Mouse (Mus musculus): Measurements from ENCODE around the gene Adamts14. TPM values are rescaled to one million over a fixed set of nuclear protein-coding genes. Genes with fewer than 3 reads are reported as not detected.
A peak's percentile ranks its signal among the peaks of the same experiment; 100 is the strongest.

Gene Adamts14
- total and polyA plus RNA-seq, 3 experiments: 0.91 to 1.6 (median 1.3) TPM

- intact Hi-C loops (cut with DNase I): loop anchor here (1.0 to 10.0 kb wide), 4 partner anchors 137 to 458 kb away; no protein-coding TSS in a partner anchor
- Histone ChIP-seq H3K4me3 (no peak overlapping the region), H3K9ac (ENCODE audit: low read depth, low read length) (no peak overlapping the region), H3K27me3 (ENCODE audit: control insufficient read depth, insufficient read depth, low read length) (no peaks in the 10 kb centered on the region), H3K4me1 (ENCODE audit: control insufficient read depth, insufficient read depth, low read length) (no peaks in the 10 kb centered on the region; the same call in 1 of the 2 replicates), H3K79me2 (replicated peaks; ENCODE audit: control insufficient read depth, insufficient read depth, low read length) (no peaks in the 10 kb centered on the region), H3K36me3 (ENCODE audit: control insufficient read depth, insufficient read depth, low read length) (no peaks in the 10 kb centered on the region), H3K27ac (no peak overlapping the region)
- TF ChIP-seq EP300 (IDR thresholded peaks at IDR 0.05; ENCODE audit: insufficient read depth, low read depth, low read length): peak; percentile 80
- peak; percentile 99 for TF ChIP-seq CTCF (IDR thresholded peaks at IDR 0.05)
- TF ChIP-seq POLR2A (IDR thresholded peaks at IDR 0.05; ENCODE audit: insufficient read depth, low read depth, low read length): no peak
- WGBS: 29% methylated on average over 11 of the region's 11 CpGs
- peak; percentile 73 to 78 for DNase-seq
Observed at GRCm38 (mm10) chr10:61199566-61200213, 73.5 kb downstream of the Adamts14 start.

- intact Hi-C loops (cut with DNase I): loop anchor here (5.0 to 10.0 kb wide), 2 partner anchors 409 to 461 kb away; no protein-coding TSS in a partner anchor
- no peaks in the 10 kb centered on the region for H3K27me3 ChIP-seq (ENCODE audit: control insufficient read depth, insufficient read depth, low read length)
- no peak overlapping the region for H3K27ac ChIP-seq
- 70% methylated on average over 5 of the region's 5 CpGs for WGBS
- no peak overlapping the region for H3K9ac ChIP-seq (ENCODE audit: low read depth, low read length)
- no peaks in the 10 kb centered on the region for H3K36me3 ChIP-seq (ENCODE audit: control insufficient read depth, insufficient read depth, low read length)
- no peak for DNase-seq
- TF ChIP-seq EP300 (IDR thresholded peaks at IDR 0.05; ENCODE audit: insufficient read depth, low read depth, low read length) (no peak), POLR2A (IDR thresholded peaks at IDR 0.05; ENCODE audit: insufficient read depth, low read depth, low read length) (no peak)
- peaks cover 1% of the 10 kb centered on the region; the same call in 1 of the 2 replicates for H3K4me1 ChIP-seq (ENCODE audit: control insufficient read depth, insufficient read depth, low read length)
- no peaks in the 10 kb centered on the region for H3K79me2 ChIP-seq (replicated peaks; ENCODE audit: control insufficient read depth, insufficient read depth, low read length)
- H3K4me3 ChIP-seq: no peak overlapping the region
Observed at GRCm38 (mm10) chr10:61195718-61196291, 77.4 kb downstream of the Adamts14 start.

GRCm38 (mm10) chr10:61195216-61195615 is 78.0 kb downstream of the Adamts14 start:
- no peak for DNase-seq
- Histone ChIP-seq H3K27me3 (ENCODE audit: control insufficient read depth, insufficient read depth, low read length) (no peaks in the 10 kb centered on the region), H3K79me2 (replicated peaks; ENCODE audit: control insufficient read depth, insufficient read depth, low read length) (no peaks in the 10 kb centered on the region), H3K36me3 (ENCODE audit: control insufficient read depth, insufficient read depth, low read length) (no peaks in the 10 kb centered on the region), H3K9ac (ENCODE audit: low read depth, low read length) (no peak overlapping the region), H3K4me1 (ENCODE audit: control insufficient read depth, insufficient read depth, low read length) (peaks cover 1% of the 10 kb centered on the region; the same call in 1 of the 2 replicates), H3K4me3 (no peak overlapping the region), H3K27ac (no peak overlapping the region)
- 47% methylated on average over 8 of the region's 8 CpGs for WGBS
- TF ChIP-seq CTCF (IDR thresholded peaks at IDR 0.05): no peak
- TF ChIP-seq POLR2A (IDR thresholded peaks at IDR 0.05; ENCODE audit: insufficient read depth, low read depth, low read length): no peak
- TF ChIP-seq EP300 (IDR thresholded peaks at IDR 0.05; ENCODE audit: insufficient read depth, low read depth, low read length): no peak
- intact Hi-C loops (cut with DNase I): loop anchor here (5.0 to 10.0 kb wide), 2 partner anchors 410 to 462 kb away; no protein-coding TSS in a partner anchor

- Histone ChIP-seq H3K27ac (no peak overlapping the region), H3K27me3 (ENCODE audit: control insufficient read depth, insufficient read depth, low read length) (no peaks in the 10 kb centered on the region), H3K36me3 (ENCODE audit: control insufficient read depth, insufficient read depth, low read length) (no peaks in the 10 kb centered on the region), H3K4me3 (no peak overlapping the region), H3K79me2 (replicated peaks; ENCODE audit: control insufficient read depth, insufficient read depth, low read length) (no peaks in the 10 kb centered on the region), H3K4me1 (ENCODE audit: control insufficient read depth, insufficient read depth, low read length) (peaks cover 1% of the 10 kb centered on the region; the same call in 1 of the 2 replicates), H3K9ac (ENCODE audit: low read depth, low read length) (no peak overlapping the region)
- TF ChIP-seq CTCF (IDR thresholded peaks at IDR 0.05) (no peak), POLR2A (IDR thresholded peaks at IDR 0.05; ENCODE audit: insufficient read depth, low read depth, low read length) (no peak), EP300 (IDR thresholded peaks at IDR 0.05; ENCODE audit: insufficient read depth, low read depth, low read length) (no peak)
- intact Hi-C loops (cut with DNase I): loop anchor here (5.0 to 10.0 kb wide), 2 partner anchors 410 to 463 kb away; no protein-coding TSS in a partner anchor
- DNase-seq: peak in 1 of 2 experiments; percentile 24
- WGBS: 70% methylated on average over 9 of the region's 9 CpGs
Observed at GRCm38 (mm10) chr10:61194611-61195010, 78.6 kb downstream of the Adamts14 start.

- WGBS: 60% methylated on average over 3 of the region's 3 CpGs
- Histone ChIP-seq H3K27me3 (ENCODE audit: control insufficient read depth, insufficient read depth, low read length) (no peaks in the 10 kb centered on the region), H3K36me3 (ENCODE audit: control insufficient read depth, insufficient read depth, low read length) (no peaks in the 10 kb centered on the region), H3K9ac (ENCODE audit: low read depth, low read length) (no peak overlapping the region), H3K4me1 (ENCODE audit: control insufficient read depth, insufficient read depth, low read length) (no peaks in the 10 kb centered on the region), H3K4me3 (no peak overlapping the region), H3K79me2 (replicated peaks; ENCODE audit: control insufficient read depth, insufficient read depth, low read length) (no peaks in the 10 kb centered on the region), H3K27ac (no peak overlapping the region)
- TF ChIP-seq CTCF (IDR thresholded peaks at IDR 0.05) (no peak), EP300 (IDR thresholded peaks at IDR 0.05; ENCODE audit: insufficient read depth, low read depth, low read length) (no peak), POLR2A (IDR thresholded peaks at IDR 0.05; ENCODE audit: insufficient read depth, low read depth, low read length) (no peak)
- intact Hi-C loops (cut with DNase I): no loop called here
- DNase-seq: no peak
Observed at GRCm38 (mm10) chr10:61188010-61188409, 85.2 kb downstream of the Adamts14 start.

GRCm38 (mm10) chr10:61187001-61187400 is 86.2 kb downstream of the Adamts14 start:
- H3K79me2 ChIP-seq (replicated peaks; ENCODE audit: control insufficient read depth, insufficient read depth, low read length): no peaks in the 10 kb centered on the region
- no peak overlapping the region for H3K27ac ChIP-seq
- H3K4me3 ChIP-seq: no peak overlapping the region
- H3K27me3 ChIP-seq (ENCODE audit: control insufficient read depth, insufficient read depth, low read length): no peaks in the 10 kb centered on the region
- no peaks in the 10 kb centered on the region for H3K36me3 ChIP-seq (ENCODE audit: control insufficient read depth, insufficient read depth, low read length)
- TF ChIP-seq POLR2A (IDR thresholded peaks at IDR 0.05; ENCODE audit: insufficient read depth, low read depth, low read length): no peak
- TF ChIP-seq CTCF (IDR thresholded peaks at IDR 0.05): no peak
- no peak for TF ChIP-seq EP300 (IDR thresholded peaks at IDR 0.05; ENCODE audit: insufficient read depth, low read depth, low read length)
- H3K9ac ChIP-seq (ENCODE audit: low read depth, low read length): no peak overlapping the region
- no peak for DNase-seq
- H3K4me1 ChIP-seq (ENCODE audit: control insufficient read depth, insufficient read depth, low read length): no peaks in the 10 kb centered on the region
- intact Hi-C loops (cut with DNase I): no loop called here
- WGBS: 80% methylated on average over 3 of the region's 3 CpGs
